Mouse (Mus musculus) monocyte, adult 5-6 weeks (primary cell): ENCODE measurements around the gene Fgf22. TPM values are rescaled to one million over a fixed set of nuclear protein-coding genes. Genes with fewer than 3 reads are reported as not detected.

Experiments used
- ATAC-seq: fragments of 153-309, 156-312 bp; replicated peaks from 2 replicates; pipeline ENCODE4 v1.8.0; 2017; ENCODE audit warnings: mild to moderate bottlenecking; ENCODE audit not compliant: low TSS enrichment, insufficient number of reproducible peaks, severe bottlenecking, poor library complexity, low FRiP score
- total RNA-seq: library from RNA; stranded (forward); fragments of 200-1000, 200-491, 200-594 nt; gene quantifications from 3 replicates; pipeline ENCODE4 v1.2.3, GENCODE M21; 2017

The Fgf22 gene
- total RNA-seq, 1 experiment from 2014 or later, result not detected

GRCm38 (mm10) chr10:79803716-79804323 lies 48.9 kb downstream of the Fgf22 start:
- ATAC-seq, result no peak

DNA sequence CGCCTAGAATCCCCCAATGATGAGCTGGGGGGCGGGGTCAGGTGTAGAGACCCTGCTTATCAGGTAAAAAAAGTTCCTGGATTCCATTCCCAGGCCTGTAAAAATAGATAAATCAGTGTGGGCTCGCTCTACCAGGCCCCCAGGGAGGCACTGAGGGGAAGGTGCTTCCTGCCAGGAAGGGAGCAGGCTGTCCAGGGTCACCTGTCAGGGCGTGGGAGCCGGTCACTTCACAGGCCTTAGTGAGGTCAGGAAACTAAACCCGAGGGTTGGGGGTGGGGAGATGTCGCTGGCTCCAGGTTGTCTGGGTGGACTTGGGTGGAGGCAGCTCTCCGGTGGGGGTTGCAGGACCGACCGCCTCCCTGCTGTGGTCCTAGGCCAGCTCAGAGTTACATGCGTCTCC lies 50.8 kb downstream of the Fgf22 start:
- no peak for ATAC-seq

DNA sequence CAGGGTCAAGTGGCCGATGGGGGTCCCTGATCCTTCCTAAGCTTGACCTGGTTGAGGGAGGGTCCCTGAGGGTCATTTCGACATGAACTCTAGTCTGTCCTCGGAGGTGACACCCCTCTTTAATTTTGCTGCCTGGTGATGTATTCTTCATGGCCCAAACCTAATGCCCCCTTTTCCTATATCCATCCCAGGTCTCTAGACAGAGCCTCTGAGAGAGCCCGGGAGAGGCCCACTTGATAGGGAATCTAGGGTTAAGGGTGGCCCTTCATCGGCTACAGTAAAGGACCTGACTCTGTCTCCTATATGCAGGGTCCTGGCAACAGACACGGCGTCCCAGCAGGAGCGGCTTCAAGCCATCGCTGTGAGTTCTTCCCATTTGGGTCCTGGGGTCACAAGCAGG lies 51.5 kb downstream of the Fgf22 start:
- ATAC-seq, result no peak

GRCm38 (mm10) chr10:79806972-79807371 lies 52.1 kb downstream of the Fgf22 start:
- no peak for ATAC-seq

DNA sequence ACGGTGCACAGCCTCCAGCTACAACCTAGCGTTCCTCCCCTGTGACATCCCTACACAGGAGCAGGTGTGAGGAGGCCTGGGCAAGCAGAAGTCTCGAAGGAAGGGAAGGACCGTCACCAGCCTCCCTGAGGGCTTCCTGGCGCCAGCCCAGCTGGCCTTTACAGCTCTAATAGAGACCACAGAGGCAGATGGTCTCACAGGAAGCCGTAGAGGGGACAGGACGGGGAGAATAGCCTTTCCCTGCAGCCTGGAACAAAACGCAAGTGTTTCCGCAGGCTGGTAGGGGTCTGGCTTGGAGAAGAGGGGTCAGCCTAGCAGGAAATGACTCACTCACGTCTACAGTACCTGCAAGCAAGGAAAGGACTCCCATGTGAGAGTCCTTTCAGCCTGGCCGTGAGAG lies 53.0 kb downstream of the Fgf22 start:
- no peak for ATAC-seq

Other genes starting within 250 kb of the Fgf22 start
- 3.1 to 4.3 TPM (median 3.3 TPM) in 3 replicates for gene Plpp2, start 221.3 kb upstream of the Fgf22 start, total RNA-seq
- 10.0 to 20.6 TPM (median 14.6 TPM) in 3 replicates for gene Mier2, start 199.9 kb upstream of the Fgf22 start, total RNA-seq
- gene Theg, start 167.7 kb upstream of the Fgf22 start, total RNA-seq, result not detected in 3 replicates
- not detected in 3 replicates for gene C2cd4c, start 141.1 kb upstream of the Fgf22 start, total RNA-seq
- gene Shc2, start 117.2 kb upstream of the Fgf22 start, total RNA-seq, result not detected in 3 replicates
- not detected in 3 replicates for gene Odf3l2, start 109.3 kb upstream of the Fgf22 start, total RNA-seq
- not detected in 3 replicates for gene Madcam1, start 90.5 kb upstream of the Fgf22 start, total RNA-seq
- gene Tpgs1, start 85.7 kb upstream of the Fgf22 start, total RNA-seq, result 8.9 to 28.4 TPM (median 25.4 TPM) in 3 replicates
- 76.0 to 109 TPM (median 89.7 TPM) in 3 replicates for gene Cdc34, start 72.9 kb upstream of the Fgf22 start, total RNA-seq
- 0.29 to 17.0 TPM (median 3.0 TPM) in 3 replicates for gene Gzmm, start 66.1 kb upstream of the Fgf22 start, total RNA-seq
- 158 to 185 TPM (median 179 TPM) in 3 replicates for gene Bsg, start 50.6 kb upstream of the Fgf22 start, total RNA-seq
- not detected in 3 replicates for gene Hcn2, start 38.4 kb upstream of the Fgf22 start, total RNA-seq
- 8.3 to 15.9 TPM (median 10.4 TPM) in 3 replicates for gene Polrmt, start 8.5 kb upstream of the Fgf22 start, total RNA-seq
- gene Rnf126, start 11.9 kb downstream of the Fgf22 start, total RNA-seq, result 3.5 to 18.0 TPM (median 8.8 TPM) in 3 replicates
- gene Fstl3, start 22.2 kb downstream of the Fgf22 start, total RNA-seq, result 1.3 to 3.3 TPM (median 2.0 TPM) in 3 replicates
- gene Prss57, start 35.9 kb downstream of the Fgf22 start, total RNA-seq, result 0.21 to 2.1 TPM in 2 of 3 replicates, not detected in the other
- gene Palm, start 38.5 kb downstream of the Fgf22 start, total RNA-seq, result 21.3 to 30.9 TPM (median 27.0 TPM) in 3 replicates
- not detected in 3 replicates for gene Misp, start 65.9 kb downstream of the Fgf22 start, total RNA-seq
- 55.7 to 124 TPM (median 78.8 TPM) in 3 replicates for gene Ptbp1, start 99.4 kb downstream of the Fgf22 start, total RNA-seq
- not detected in 3 replicates for gene Prtn3, start 119.4 kb downstream of the Fgf22 start, total RNA-seq
- gene Plppr3, start 119.6 kb downstream of the Fgf22 start, total RNA-seq, result 0.95 TPM in 1 of 3 replicates, not detected in the others
- not detected in 3 replicates for gene Elane, start 131.2 kb downstream of the Fgf22 start, total RNA-seq
- not detected in 3 replicates for gene Cfd, start 135.8 kb downstream of the Fgf22 start, total RNA-seq
- gene Med16, start 153.8 kb downstream of the Fgf22 start, total RNA-seq, result 13.3 to 16.8 TPM (median 13.3 TPM) in 3 replicates
- gene Gm26602, start 155.8 kb downstream of the Fgf22 start, total RNA-seq, result not detected in 3 replicates
- gene Kiss1r, start 161.9 kb downstream of the Fgf22 start, total RNA-seq, result 0.39 TPM in 1 of 3 replicates, not detected in the others
- 23.4 to 53.8 TPM (median 35.4 TPM) in 3 replicates for gene R3hdm4, start 166.1 kb downstream of the Fgf22 start, total RNA-seq
- 35.3 to 38.9 TPM (median 36.8 TPM) in 3 replicates for gene Arid3a, start 172.0 kb downstream of the Fgf22 start, total RNA-seq
- gene Wdr18, start 205.1 kb downstream of the Fgf22 start, total RNA-seq, result 7.8 to 14.2 TPM (median 8.8 TPM) in 3 replicates
- not detected in 3 replicates for gene Grin3b, start 215.6 kb downstream of the Fgf22 start, total RNA-seq
- gene Tmem259, start 229.3 kb downstream of the Fgf22 start, total RNA-seq, result 49.0 to 80.6 TPM (median 59.1 TPM) in 3 replicates
- gene Cnn2, start 233.5 kb downstream of the Fgf22 start, total RNA-seq, result 210 to 295 TPM (median 228 TPM) in 3 replicates
- gene Abca7, start 241.4 kb downstream of the Fgf22 start, total RNA-seq, result 33.6 to 53.0 TPM (median 45.9 TPM) in 3 replicates